Mouse (Mus musculus) skeletal muscle tissue, adult 2 months (tissue): ENCODE data around the gene Gm14295.
"Not testable (repeated sequence)": the region's sequence is repeated elsewhere in the genome, so short reads cannot be mapped to it uniquely, and the experiment has no call there.

Source experiments
- DNase-seq: peaks from one replicate; pipeline ENCODE4 v3.0.0-alpha.2; 2012; ENCODE audit warnings: low read depth, low spot score

The Gm14295 gene

GRCm38 (mm10) chr2:176798312-176798711, at the start of gene Gm14295:
Gene Gm14295, plus strand, starts transcription at chr2:176798612.
- DNase-seq, result not testable (repeated sequence)

DNA sequence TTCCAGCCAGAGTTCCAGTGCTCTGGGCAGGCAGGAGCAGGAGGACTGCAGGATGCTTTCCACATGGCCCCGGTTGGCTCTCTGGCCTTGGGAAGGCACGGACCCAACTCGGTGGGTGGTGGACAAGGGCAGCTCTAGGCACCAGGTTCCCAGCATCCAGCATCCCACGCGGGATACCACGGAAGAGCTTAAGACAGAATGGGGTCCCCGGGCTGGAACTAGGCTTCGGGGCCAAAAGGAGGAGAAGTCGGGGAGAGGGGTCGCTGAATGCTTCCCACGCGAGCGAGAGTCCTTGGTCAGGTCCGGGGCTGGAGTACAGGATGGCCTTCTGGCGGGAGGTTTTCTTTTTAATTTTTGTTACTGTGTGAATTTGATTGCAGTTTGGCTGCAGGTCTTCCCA, 373 bp downstream of the Gm14295 start:
- DNase-seq, result not testable (repeated sequence)

DNA sequence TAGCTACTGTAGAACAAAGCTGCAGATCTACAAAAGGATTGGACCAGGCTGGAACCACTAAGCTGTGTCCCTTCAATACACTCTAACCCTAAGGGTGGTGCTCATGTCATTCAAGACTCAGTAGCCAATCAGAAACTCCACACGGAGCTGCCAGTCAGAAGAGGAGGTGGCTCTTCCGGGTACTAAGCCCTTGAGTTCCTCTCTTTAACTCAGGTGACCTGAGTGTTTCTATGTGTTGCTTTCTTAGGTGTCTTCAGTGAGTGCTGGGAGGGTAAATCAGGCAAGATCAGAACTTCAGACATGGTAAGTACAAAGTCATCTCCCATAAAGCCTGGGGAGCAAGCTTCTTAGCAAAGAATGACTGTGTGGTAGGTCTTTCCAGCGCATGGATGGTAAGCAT, 32.4 kb downstream of the Gm14295 start, which contains the start of gene Gm14408:
Gm14408 (plus strand) TSS at position 301 of the 400 bp plus-strand sequence.
- DNase-seq, result not testable (repeated sequence)
